Mouse (Mus musculus): ENCODE data around the gene 4833439L19Rik. TPM values are rescaled to one million over a fixed set of nuclear protein-coding genes. Genes with fewer than 3 reads are reported as not detected.

Gene 4833439L19Rik
- polyA plus RNA-seq, 1 experiment = 39.7 TPM

- no peak for TF ChIP-seq GATA1 (IDR thresholded peaks at IDR 0.05; ENCODE audit: low read length)
Observed at GRCm38 (mm10) chr13:54565594-54566345, 535 bp upstream of the 4833439L19Rik start.

GRCm38 (mm10) chr13:54564232-54565200 lies 719 bp downstream of the 4833439L19Rik start:
- no peak for TF ChIP-seq GATA1 (IDR thresholded peaks at IDR 0.05; ENCODE audit: low read length)

- TF ChIP-seq GATA1 (IDR thresholded peaks at IDR 0.05; ENCODE audit: low read length) = no peak
Observed at GRCm38 (mm10) chr13:54562562-54562961, 2.7 kb downstream of the 4833439L19Rik start.

- no peak for TF ChIP-seq GATA1 (IDR thresholded peaks at IDR 0.05; ENCODE audit: low read length)
Observed at GRCm38 (mm10) chr13:54560608-54561007, 4.6 kb downstream of the 4833439L19Rik start.

- no peak for TF ChIP-seq GATA1 (IDR thresholded peaks at IDR 0.05; ENCODE audit: low read length)
Observed at GRCm38 (mm10) chr13:54559656-54560055, 5.6 kb downstream of the 4833439L19Rik start.

- no peak for TF ChIP-seq GATA1 (IDR thresholded peaks at IDR 0.05; ENCODE audit: low read length)
Observed at GRCm38 (mm10) chr13:54557652-54558051, 7.6 kb downstream of the 4833439L19Rik start.

GRCm38 (mm10) chr13:54556796-54557195 lies 8.4 kb downstream of the 4833439L19Rik start:
- TF ChIP-seq GATA1 (IDR thresholded peaks at IDR 0.05; ENCODE audit: low read length) = no peak

- TF ChIP-seq GATA1 (IDR thresholded peaks at IDR 0.05; ENCODE audit: low read length) = no peak
Observed at GRCm38 (mm10) chr13:54556176-54556575, 9.1 kb downstream of the 4833439L19Rik start.

GRCm38 (mm10) chr13:54548036-54548435 lies 17.2 kb downstream of the 4833439L19Rik start:
- no peak for TF ChIP-seq GATA1 (IDR thresholded peaks at IDR 0.05; ENCODE audit: low read length)

GRCm38 (mm10) chr13:54532134-54532533 lies 33.1 kb downstream of the 4833439L19Rik start:
- TF ChIP-seq GATA1 (IDR thresholded peaks at IDR 0.05; ENCODE audit: low read length) = no peak

- TF ChIP-seq GATA1 (IDR thresholded peaks at IDR 0.05; ENCODE audit: low read length) = no peak
Observed at GRCm38 (mm10) chr13:54527140-54527539, 38.1 kb downstream of the 4833439L19Rik start.

GRCm38 (mm10) chr13:54521181-54521580 lies 44.1 kb downstream of the 4833439L19Rik start:
- TF ChIP-seq GATA1 (IDR thresholded peaks at IDR 0.05; ENCODE audit: low read length) = no peak

- no peak for TF ChIP-seq GATA1 (IDR thresholded peaks at IDR 0.05; ENCODE audit: low read length)
Observed at GRCm38 (mm10) chr13:54520221-54520620, 45.0 kb downstream of the 4833439L19Rik start.

- TF ChIP-seq GATA1 (IDR thresholded peaks at IDR 0.05; ENCODE audit: low read length) = no peak
Observed at GRCm38 (mm10) chr13:54505920-54506319, 59.3 kb downstream of the 4833439L19Rik start.

GRCm38 (mm10) chr13:54504611-54505260 lies 60.5 kb downstream of the 4833439L19Rik start:
- TF ChIP-seq GATA1 (IDR thresholded peaks at IDR 0.05; ENCODE audit: low read length) = no peak
